Mouse (Mus musculus): Measurements from ENCODE around the gene Procr. TPM values are rescaled to one million over a fixed set of nuclear protein-coding genes. Genes with fewer than 3 reads are reported as not detected.

The Procr gene
- 13.0 and 13.1 TPM in 2 replicates for polyA plus RNA-seq (2015; fragmentation: Nextera tagmentation; extraction: Ambion mirVana)

- no peaks in the 10 kb centered on the region for H3K4me1 ChIP-seq (ENCODE audit: insufficient read depth, low read length)
- ATAC-seq (ENCODE audit: low FRiP score, low TSS enrichment): peak; percentile 74; the same call in 1 of the 2 replicates
- H3K4me3 ChIP-seq (ENCODE audit: low read length): peak within 1 kb of the TSS; percentile 44
- H3K4me2 ChIP-seq (replicated peaks; ENCODE audit: low read depth, low read length): peak within 1 kb of the TSS; percentile 65
- H3K36me3 ChIP-seq (ENCODE audit: insufficient read depth, low read length): no peaks in the 10 kb centered on the region
- H3K27ac ChIP-seq (ENCODE audit: low read length): no peak within 1 kb of the TSS
- 2% methylated on average over 24 of the region's 25 CpGs for WGBS
- peak within 1 kb of the TSS; percentile 56 for H3K9ac ChIP-seq (replicated peaks; ENCODE audit: low read length)
- no peaks in the 10 kb centered on the region for H3K9me3 ChIP-seq (ENCODE audit: low read length)
- H3K27me3 ChIP-seq (ENCODE audit: insufficient read depth, low read length): no peaks in the 10 kb centered on the region
Observed at GRCm38 (mm10) chr2:155751014-155751786, at the start of gene Procr. Procr (plus strand) TSS chr2:155751117.

DNA sequence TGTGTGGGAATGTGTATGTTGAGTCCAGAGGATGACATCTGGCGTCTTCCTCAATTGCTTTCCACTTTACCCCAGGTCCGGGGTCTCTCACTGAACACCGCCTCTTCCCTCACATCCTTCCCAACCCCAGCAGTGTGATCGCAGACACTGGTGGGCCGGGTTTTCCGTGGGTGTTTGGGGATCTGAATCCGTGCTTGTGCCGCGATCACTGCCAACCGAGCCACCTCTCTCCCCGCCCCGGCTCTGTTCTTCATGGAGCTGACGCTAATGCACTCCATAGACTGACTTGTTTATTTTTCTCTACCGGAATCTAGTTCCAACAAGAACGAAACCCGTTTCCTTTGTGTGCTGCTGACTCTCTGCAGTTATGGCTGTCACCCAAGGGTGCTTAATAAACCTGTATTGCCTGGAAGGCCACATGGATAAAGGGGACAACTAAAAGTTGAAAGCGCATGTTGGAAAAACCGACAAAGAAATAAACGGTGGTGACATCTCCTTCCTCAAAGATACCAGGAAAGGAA, 49.5 kb upstream of the Procr start:
- ATAC-seq (ENCODE audit: low FRiP score, low TSS enrichment): no peak
- no peak overlapping the region for H3K9ac ChIP-seq (replicated peaks; ENCODE audit: low read length)
- H3K9me3 ChIP-seq (ENCODE audit: low read length): no peaks in the 10 kb centered on the region
- H3K4me1 ChIP-seq (ENCODE audit: insufficient read depth, low read length): no peaks in the 10 kb centered on the region
- H3K4me3 ChIP-seq (ENCODE audit: low read length): no peak overlapping the region
- H3K4me2 ChIP-seq (replicated peaks; ENCODE audit: low read depth, low read length): no peak overlapping the region
- H3K36me3 ChIP-seq (ENCODE audit: insufficient read depth, low read length): 0 out of 2 replicates have a peak, but pooled peaks cover 11% of the 10 kb centered on the region
- H3K27me3 ChIP-seq (ENCODE audit: insufficient read depth, low read length): no peaks in the 10 kb centered on the region
- 91% methylated on average over 19 of the region's 19 CpGs for WGBS
- H3K27ac ChIP-seq (ENCODE audit: low read length): no peak overlapping the region

DNA sequence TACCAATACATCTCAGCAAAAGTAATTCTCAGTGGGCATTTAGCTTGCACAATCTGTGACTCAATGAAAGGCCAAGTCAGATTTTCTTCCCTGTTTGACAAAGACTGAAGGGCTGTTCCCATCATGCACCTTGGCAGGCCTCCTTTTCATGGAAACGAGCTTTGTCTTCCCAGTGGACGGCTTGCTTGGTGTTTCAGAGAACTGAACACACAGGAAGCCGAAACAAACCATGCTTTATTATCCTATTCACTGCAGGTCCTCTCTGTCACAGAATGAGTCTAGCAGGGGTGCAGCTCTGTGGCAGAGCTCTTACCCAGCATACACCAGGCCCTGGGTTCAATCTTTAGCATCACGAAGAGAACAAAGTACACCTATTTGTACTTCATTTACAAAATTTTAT, 47.3 kb upstream of the Procr start:
- Histone ChIP-seq H3K4me1 (ENCODE audit: insufficient read depth, low read length) (no peaks in the 10 kb centered on the region), H3K9me3 (ENCODE audit: low read length) (no peaks in the 10 kb centered on the region), H3K36me3 (ENCODE audit: insufficient read depth, low read length) (0 out of 2 replicates have a peak, but pooled peaks cover 12% of the 10 kb centered on the region), H3K4me2 (replicated peaks; ENCODE audit: low read depth, low read length) (no peak overlapping the region), H3K4me3 (ENCODE audit: low read length) (no peak overlapping the region), H3K27ac (ENCODE audit: low read length) (no peak overlapping the region), H3K9ac (replicated peaks; ENCODE audit: low read length) (no peak overlapping the region), H3K27me3 (ENCODE audit: insufficient read depth, low read length) (no peaks in the 10 kb centered on the region)
- no peak for ATAC-seq (ENCODE audit: low FRiP score, low TSS enrichment)
- 73% methylated on average over 4 of the region's 4 CpGs for WGBS

- ATAC-seq (ENCODE audit: low FRiP score, low TSS enrichment): no peak
- Histone ChIP-seq H3K4me2 (replicated peaks; ENCODE audit: low read depth, low read length) (no peak overlapping the region), H3K27me3 (ENCODE audit: insufficient read depth, low read length) (no peaks in the 10 kb centered on the region), H3K27ac (ENCODE audit: low read length) (no peak overlapping the region), H3K36me3 (ENCODE audit: insufficient read depth, low read length) (peaks cover 18% of the 10 kb centered on the region; the same call in 1 of the 2 replicates), H3K4me3 (ENCODE audit: low read length) (no peak overlapping the region), H3K4me1 (ENCODE audit: insufficient read depth, low read length) (no peaks in the 10 kb centered on the region), H3K9ac (replicated peaks; ENCODE audit: low read length) (no peak overlapping the region), H3K9me3 (ENCODE audit: low read length) (no peaks in the 10 kb centered on the region)
- WGBS: 80% methylated on average over 4 of the region's 4 CpGs
Observed at GRCm38 (mm10) chr2:155707251-155707650, 43.7 kb upstream of the Procr start.

GRCm38 (mm10) chr2:155710557-155710956, 40.4 kb upstream of the Procr start:
- Histone ChIP-seq H3K27me3 (ENCODE audit: insufficient read depth, low read length) (no peaks in the 10 kb centered on the region), H3K27ac (ENCODE audit: low read length) (no peak overlapping the region), H3K9me3 (ENCODE audit: low read length) (no peaks in the 10 kb centered on the region), H3K4me2 (replicated peaks; ENCODE audit: low read depth, low read length) (no peak overlapping the region), H3K4me3 (ENCODE audit: low read length) (no peak overlapping the region), H3K9ac (replicated peaks; ENCODE audit: low read length) (no peak overlapping the region), H3K4me1 (ENCODE audit: insufficient read depth, low read length) (no peaks in the 10 kb centered on the region), H3K36me3 (ENCODE audit: insufficient read depth, low read length) (peaks cover 26% of the 10 kb centered on the region; the same call in 1 of the 2 replicates)
- WGBS: 91% methylated on average over 11 of the region's 11 CpGs
- no peak for ATAC-seq (ENCODE audit: low FRiP score, low TSS enrichment)

DNA sequence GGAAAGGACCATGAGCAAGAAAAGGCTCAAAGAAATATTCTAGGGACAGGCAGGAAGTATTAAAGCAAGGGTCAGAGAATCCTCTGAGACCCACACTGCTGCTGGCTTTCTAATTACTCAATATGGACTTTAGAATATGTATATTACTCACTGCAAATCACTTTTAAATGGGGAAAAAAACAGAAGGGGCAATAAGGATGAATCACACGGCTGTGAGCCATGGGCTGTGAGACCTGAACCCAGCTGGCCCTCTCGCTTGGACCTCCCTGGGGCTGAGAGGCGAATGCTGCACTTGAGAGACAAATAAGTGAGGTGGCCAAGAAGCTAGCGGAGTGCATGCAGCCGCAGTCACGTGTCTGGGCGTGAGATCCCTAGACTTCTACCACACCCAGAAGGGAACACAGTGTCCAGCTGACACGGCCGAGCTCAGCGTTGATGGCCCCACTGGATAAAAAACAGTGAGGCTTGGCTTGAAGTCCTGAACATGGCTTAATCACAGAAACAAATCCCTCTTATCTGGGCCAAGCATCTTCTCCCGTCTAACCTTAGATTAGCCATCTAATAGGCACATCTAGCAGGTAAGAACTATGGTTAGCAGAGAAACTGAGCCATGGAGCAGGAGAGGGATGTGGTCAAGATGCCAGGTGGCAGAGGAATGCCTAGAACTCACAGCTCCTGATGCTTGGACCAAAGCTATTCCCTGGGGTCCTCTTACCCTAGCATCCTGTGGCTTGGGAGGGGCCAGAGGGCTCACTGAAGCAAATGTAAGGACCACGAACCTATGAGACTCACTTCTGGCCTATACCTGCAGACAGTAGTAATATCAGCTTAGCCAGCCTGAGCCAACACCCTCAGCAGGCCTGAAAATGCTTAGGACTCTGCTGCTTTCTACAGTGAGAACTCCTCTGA, 33.6 kb upstream of the Procr start:
- Histone ChIP-seq H3K27me3 (ENCODE audit: insufficient read depth, low read length) (no peaks in the 10 kb centered on the region), H3K9me3 (ENCODE audit: low read length) (no peaks in the 10 kb centered on the region), H3K4me2 (replicated peaks; ENCODE audit: low read depth, low read length) (no peak overlapping the region), H3K9ac (replicated peaks; ENCODE audit: low read length) (no peak overlapping the region), H3K36me3 (ENCODE audit: insufficient read depth, low read length) (peaks cover 12% of the 10 kb centered on the region; the same call in 1 of the 2 replicates), H3K4me3 (ENCODE audit: low read length) (no peak overlapping the region), H3K27ac (ENCODE audit: low read length) (no peak overlapping the region), H3K4me1 (ENCODE audit: insufficient read depth, low read length) (no peaks in the 10 kb centered on the region)
- no peak for ATAC-seq (ENCODE audit: low FRiP score, low TSS enrichment)
- WGBS: 86% methylated on average over 12 of the region's 12 CpGs

DNA sequence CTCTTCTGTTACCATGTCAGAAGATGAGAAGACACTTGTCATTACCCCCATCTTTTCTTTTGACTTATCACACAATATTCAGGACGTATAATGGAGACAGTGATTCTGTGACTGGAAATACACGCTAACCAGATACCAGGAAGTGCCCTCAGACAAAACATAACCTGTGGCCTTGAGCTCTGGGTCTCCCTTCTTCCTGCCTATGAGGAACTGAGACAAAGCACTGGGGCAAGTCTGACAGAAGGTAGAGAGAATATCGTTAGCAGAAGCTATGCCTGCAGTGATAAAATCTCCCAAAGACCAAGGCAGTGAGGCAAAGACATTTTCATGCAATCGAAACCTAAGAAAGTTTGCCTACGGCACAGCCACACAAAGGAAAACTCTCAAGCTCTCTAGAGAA, 30.3 kb upstream of the Procr start:
- no peaks in the 10 kb centered on the region for H3K27me3 ChIP-seq (ENCODE audit: insufficient read depth, low read length)
- peaks cover 5% of the 10 kb centered on the region; the same call in 1 of the 2 replicates for H3K36me3 ChIP-seq (ENCODE audit: insufficient read depth, low read length)
- H3K4me3 ChIP-seq (ENCODE audit: low read length): no peak overlapping the region
- no peak overlapping the region for H3K9ac ChIP-seq (replicated peaks; ENCODE audit: low read length)
- no peak overlapping the region for H3K4me2 ChIP-seq (replicated peaks; ENCODE audit: low read depth, low read length)
- H3K9me3 ChIP-seq (ENCODE audit: low read length): no peaks in the 10 kb centered on the region
- 82% methylated on average over 5 of the region's 5 CpGs for WGBS
- ATAC-seq (ENCODE audit: low FRiP score, low TSS enrichment): no peak
- H3K27ac ChIP-seq (ENCODE audit: low read length): no peak overlapping the region
- no peaks in the 10 kb centered on the region for H3K4me1 ChIP-seq (ENCODE audit: insufficient read depth, low read length)

GRCm38 (mm10) chr2:155724036-155724435, 26.9 kb upstream of the Procr start:
- Histone ChIP-seq H3K27me3 (ENCODE audit: insufficient read depth, low read length) (no peaks in the 10 kb centered on the region), H3K9ac (replicated peaks; ENCODE audit: low read length) (no peak overlapping the region), H3K4me2 (replicated peaks; ENCODE audit: low read depth, low read length) (no peak overlapping the region), H3K4me1 (ENCODE audit: insufficient read depth, low read length) (peaks cover 8% of the 10 kb centered on the region), H3K36me3 (ENCODE audit: insufficient read depth, low read length) (no peaks in the 10 kb centered on the region), H3K27ac (ENCODE audit: low read length) (no peak overlapping the region), H3K4me3 (ENCODE audit: low read length) (no peak overlapping the region), H3K9me3 (ENCODE audit: low read length) (no peaks in the 10 kb centered on the region)
- WGBS: 75% methylated on average over 5 of the region's 5 CpGs
- ATAC-seq (ENCODE audit: low FRiP score, low TSS enrichment): no peak

GRCm38 (mm10) chr2:155724526-155724925, 26.4 kb upstream of the Procr start:
- no peak overlapping the region for H3K4me2 ChIP-seq (replicated peaks; ENCODE audit: low read depth, low read length)
- H3K4me1 ChIP-seq (ENCODE audit: insufficient read depth, low read length): peaks cover 8% of the 10 kb centered on the region
- H3K36me3 ChIP-seq (ENCODE audit: insufficient read depth, low read length): no peaks in the 10 kb centered on the region
- ATAC-seq (ENCODE audit: low FRiP score, low TSS enrichment): no peak
- H3K27me3 ChIP-seq (ENCODE audit: insufficient read depth, low read length): no peaks in the 10 kb centered on the region
- WGBS: 79% methylated on average over 6 of the region's 6 CpGs
- H3K4me3 ChIP-seq (ENCODE audit: low read length): no peak overlapping the region
- no peaks in the 10 kb centered on the region for H3K9me3 ChIP-seq (ENCODE audit: low read length)
- no peak overlapping the region for H3K27ac ChIP-seq (ENCODE audit: low read length)
- H3K9ac ChIP-seq (replicated peaks; ENCODE audit: low read length): no peak overlapping the region

All from kidney, embryonic 16.5 days (tissue).